Mouse (Mus musculus) urinary bladder, postnatal 10 days (tissue): ENCODE results near the gene Btnl9.
"Not testable (repeated sequence)": the region's sequence is repeated elsewhere in the genome, so short reads cannot be mapped to it uniquely, and the experiment has no call there.

Experiments
- DNase-seq: peaks from one replicate; pipeline ENCODE4 v3.0.0; 2022; ENCODE audit warnings: low spot score

Gene Btnl9

DNA sequence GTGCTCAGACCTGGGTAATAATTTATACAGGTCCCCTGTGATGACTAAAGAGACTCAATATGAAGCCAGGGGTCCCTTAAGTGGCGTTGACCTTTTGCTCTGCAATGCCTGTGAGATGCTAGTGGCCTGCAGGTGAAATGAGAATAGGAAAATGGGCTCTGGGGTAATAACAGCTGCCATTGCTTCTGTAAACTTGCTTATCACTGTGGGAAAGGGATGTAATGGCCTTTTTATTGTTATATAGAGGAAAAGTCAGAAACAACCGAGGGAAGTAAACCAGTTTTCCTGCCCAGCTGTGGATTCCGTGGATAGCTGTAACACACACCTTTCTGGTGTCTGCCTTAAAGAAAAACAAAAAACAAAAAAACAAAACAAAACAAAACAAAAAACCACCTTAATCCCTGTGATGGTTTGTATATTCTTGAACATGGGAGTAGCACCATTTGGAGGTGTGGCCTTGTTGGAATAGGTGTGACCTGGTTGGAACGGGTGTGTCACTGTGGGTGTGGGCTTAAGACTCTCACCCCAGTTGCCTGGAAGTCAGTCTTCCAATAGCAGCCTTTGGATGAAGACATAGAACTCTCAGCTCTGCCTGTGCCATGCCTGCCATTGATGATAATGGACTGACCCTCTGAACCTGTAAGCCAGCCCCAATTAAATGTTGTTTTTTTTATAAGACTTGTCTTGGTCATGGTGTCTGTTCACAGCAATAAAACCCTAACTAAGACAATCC is 10.7 kb downstream of the Btnl9 start:
- not testable (repeated sequence) for DNase-seq

DNA sequence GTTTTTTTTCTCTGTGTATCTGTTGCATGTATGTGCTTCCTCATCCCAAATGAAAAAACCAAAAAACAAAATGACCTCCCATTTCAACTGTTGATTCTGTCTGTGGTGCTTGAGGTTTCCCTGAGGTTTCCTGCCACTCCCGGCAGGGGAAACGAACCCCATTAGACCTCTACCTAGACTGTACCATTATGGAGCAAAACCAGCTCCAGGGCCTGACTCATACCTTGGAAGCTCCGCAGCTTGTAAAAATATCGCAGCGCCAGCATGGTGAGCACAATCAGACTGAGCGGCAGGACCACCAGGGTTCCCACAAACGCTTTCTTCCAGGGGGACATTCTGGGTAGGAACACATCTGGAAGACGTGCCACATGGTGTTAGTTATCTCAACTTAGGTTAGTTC is 11.6 kb downstream of the Btnl9 start:
- no peak for DNase-seq

DNA sequence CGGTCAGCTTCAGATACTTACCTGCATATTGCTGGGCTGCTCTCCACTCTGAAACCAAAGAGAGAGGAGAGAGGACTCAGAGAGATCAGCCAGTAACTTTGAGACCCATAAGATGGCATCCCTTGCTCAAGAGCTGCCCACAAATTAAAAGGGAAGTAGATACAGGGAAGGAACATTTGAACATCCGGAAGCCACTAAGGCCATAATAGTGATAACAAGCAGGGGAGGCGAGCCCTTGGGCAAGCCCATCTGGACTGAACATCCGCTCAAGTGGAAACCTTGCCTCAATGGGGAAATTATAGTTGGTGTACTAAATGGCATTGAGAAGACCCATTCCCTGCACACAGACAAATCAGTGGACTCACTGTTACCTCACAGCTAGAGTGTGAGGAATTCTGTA is 16.4 kb downstream of the Btnl9 start:
- DNase-seq: no peak

DNA sequence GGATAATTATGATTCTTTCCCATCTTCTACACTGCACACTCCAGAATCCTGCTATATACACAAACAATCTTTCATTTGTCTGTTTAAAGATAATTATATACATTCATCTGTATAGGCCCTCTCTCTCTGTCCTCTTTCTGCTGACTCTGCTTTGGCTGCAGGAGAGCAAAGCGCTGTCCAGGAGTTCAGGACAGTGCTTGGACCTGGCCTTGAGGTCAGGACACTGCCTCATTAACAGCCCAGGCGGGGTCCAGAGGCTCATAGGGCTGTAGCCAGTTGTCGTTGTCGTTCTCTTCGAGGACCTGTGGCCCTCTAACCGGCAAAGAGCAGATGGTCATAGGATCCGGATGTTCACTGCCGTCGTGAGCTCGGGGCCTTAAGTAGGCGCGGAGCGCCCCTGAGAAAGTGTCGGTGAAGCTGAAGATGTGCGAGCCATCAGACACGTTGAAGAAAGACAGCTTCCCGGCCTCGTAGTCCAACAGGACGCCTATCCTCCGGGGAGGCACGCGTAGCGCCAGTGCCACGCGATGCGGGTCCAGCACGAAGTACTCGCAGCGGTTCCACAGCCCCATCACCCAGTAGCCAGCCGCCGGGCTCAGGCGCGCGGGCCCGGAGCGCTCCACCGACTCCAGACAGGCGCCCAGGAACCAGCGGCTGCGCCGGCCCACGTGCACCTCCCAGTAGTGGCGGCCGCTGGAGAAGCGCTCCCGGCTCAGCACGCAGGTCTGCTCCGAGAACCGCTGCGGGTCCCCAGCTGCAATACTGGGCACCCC is 17.9 kb downstream of the Btnl9 start:
- no peak for DNase-seq

DNA sequence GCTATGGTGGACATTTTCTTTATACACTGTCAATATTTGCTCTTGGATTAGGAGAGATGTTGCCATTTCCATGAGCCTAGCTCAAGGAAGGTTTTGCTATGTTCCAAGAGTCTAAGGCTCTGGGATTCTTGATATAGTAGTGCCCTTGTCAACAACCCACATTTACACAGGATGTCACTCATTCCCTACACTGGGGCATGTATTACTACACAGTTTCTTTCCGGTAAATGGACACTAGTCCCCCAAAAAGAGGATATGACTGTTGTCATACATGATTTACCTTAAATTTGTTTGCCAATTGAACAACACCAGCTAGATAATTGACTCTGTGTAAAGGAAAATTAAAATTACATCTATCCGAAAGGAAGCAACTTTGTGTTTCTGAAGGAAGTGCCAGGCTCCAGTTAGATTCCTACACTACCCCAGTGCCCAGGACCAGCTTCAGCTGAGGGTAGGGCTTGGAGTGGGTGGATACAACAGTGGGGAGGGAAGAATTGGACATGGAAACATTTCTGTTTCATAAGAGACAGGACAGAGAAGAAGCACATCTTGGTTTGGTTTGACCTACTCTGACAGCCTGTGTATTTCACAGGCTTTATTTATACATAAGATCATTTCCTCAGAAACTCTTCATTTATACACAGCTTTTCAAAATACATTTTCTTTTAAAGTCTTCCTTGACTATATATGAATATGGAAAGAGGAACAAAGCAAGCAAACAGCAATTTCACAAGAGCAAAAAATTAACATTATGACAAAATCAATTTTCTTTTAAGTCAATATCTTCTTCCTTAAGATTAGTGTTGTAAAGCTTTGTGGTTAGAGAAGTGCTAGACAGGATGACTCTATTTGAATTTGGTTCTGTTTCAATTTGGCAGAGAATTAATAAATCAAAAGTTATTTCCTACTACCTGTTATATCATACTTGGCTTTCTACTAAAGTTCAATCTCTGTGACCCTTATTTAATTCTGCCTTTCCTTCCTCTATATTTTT is 29.8 kb downstream of the Btnl9 start:
- DNase-seq: no peak

DNA sequence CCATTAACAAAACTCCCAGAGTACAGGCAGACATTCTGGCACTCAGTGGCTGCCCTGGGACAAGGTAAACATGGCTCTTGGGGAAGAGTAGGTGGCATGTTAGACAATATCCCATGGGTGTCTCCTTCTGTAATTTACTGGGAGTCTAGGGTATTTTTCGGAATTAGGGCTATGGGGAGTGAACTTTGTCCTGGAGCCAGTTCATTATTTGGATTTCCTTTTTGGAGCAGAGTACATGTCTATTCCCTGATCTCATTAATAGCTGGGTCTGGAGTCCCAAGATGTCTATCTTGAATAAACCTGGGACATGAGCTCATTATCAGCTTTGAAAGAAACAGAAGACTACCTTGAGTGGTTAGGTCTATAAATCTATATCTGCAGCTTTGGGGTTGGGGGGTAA is 32.9 kb downstream of the Btnl9 start, which contains the start of gene Olfr1394:
Olfr1394 (plus strand) TSS at position 301 of the 400 bp plus-strand sequence.
- no peak for DNase-seq

DNA sequence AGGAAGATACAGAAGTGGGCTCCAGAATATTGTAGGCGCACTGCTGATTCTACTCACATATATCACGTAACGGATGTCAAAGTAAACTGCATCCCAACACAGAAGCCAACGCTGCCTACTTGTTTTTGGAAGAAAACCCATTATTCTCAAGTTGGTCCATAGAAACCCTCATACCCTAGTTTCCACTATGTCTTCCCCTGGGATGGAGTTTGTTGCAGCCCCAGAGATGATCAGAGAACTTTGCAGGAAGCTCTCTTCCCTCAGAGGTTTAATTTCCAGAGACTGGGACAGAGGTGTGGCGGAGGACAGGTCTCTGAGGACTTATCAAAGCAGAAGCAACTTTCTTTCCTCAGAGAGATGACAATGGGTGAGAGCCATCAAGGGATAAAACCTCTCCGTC is 45.0 kb downstream of the Btnl9 start, which contains the start of gene Olfr1395:
Olfr1395 (plus strand) TSS at position 301 of the 400 bp plus-strand sequence.
- DNase-seq: no peak

DNA sequence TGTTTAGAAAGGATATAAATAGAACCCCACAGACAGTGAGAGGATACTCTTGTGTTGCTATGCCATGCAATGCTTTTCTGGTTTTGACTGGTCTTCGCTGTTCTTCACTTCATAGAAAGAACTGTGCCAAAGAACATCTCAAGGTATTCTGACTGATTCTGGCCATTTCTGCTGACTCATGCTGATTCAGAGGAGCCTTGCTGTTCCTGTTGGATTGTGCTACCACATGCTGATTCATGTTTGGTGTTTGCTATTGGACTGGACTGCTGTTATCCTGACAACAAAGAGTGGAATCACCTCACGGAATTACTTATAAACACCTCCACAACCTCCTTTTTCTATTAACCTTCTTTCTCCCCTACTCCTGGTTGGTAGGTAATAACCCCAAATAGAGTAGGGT is 62.8 kb downstream of the Btnl9 start:
- DNase-seq: no peak

DNA sequence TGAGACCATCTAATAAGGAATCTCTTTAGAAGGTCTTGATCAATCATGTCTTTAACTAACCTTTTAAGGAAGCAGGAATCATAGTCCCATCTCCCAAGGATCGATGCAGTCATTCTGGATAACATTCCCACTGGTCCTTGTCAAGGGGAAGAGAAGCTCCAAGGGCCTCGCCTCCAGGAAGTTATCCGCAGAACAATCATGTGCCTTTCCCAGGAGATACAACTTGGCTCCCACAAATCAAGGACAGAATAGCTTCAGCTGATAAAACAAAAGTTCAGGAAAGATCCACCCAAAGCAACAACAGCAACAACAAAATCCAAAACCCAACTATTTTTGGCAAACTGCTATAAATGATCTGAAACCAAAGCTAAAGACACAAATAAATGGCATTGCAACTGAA is 67.3 kb downstream of the Btnl9 start:
- DNase-seq: no peak
